Mouse (Mus musculus) left cerebral cortex, postnatal 25 days (tissue): ENCODE measurements around the gene Wdr73. TPM values are rescaled to one million over a fixed set of nuclear protein-coding genes. Genes with fewer than 3 reads are reported as not detected.

ENCODE experiments used
- total RNA-seq, 2 experiments: library from RNA; stranded (reverse); gene quantifications; 2 replicates each; pipeline ENCODE4 v1.2.3; 2021

Gene Wdr73
- total RNA-seq, 2 experiments from 2014 or later, result 25.3 to 25.4 TPM

Other genes starting within 250 kb of the Wdr73 start
- gene Crtc3, start 212.4 kb downstream of the Wdr73 start, total RNA-seq, result 10 to 100 TPM; 12.7 to 13.4 TPM
- gene Iqgap1, start 75.3 kb downstream of the Wdr73 start, total RNA-seq, result 10 to 100 TPM; 20.3 to 22.0 TPM
- gene Zscan2, start 40.3 kb downstream of the Wdr73 start, total RNA-seq, result 10 to 100 TPM; 11.5 to 15.5 TPM
- gene Nmb, start 3.8 kb upstream of the Wdr73 start, total RNA-seq, result 1 to 10 TPM; 5.8 to 6.8 TPM
- gene Sec11a, start 46.5 kb upstream of the Wdr73 start, total RNA-seq, result 10 to 100 TPM; 52.2 to 60.2 TPM
- 10 to 100 TPM; 18.7 to 19.6 TPM for gene Zfp592, start 92.4 kb upstream of the Wdr73 start, total RNA-seq
- gene Alpk3, start 156.3 kb upstream of the Wdr73 start, total RNA-seq, result under 1 TPM; 0.30 to 0.32 TPM
- gene Slc28a1, start 213.5 kb upstream of the Wdr73 start, total RNA-seq, result under 1 TPM in 1 of 2 experiments, not detected in 1; 0.11 TPM